Mouse (Mus musculus) forebrain, embryonic 10.5 days (tissue): Measurements from ENCODE around the gene Gm1123. TPM values are rescaled to one million over a fixed set of nuclear protein-coding genes. Genes with fewer than 3 reads are reported as not detected.

Source experiments
- DNase-seq: peaks from one replicate; pipeline ENCODE4 v3.0.0-alpha.2; 2017; ENCODE audit warnings: low spot score; ENCODE audit errors: extremely low spot score
- H3K27ac ChIP-seq: fragments of 300-500 bp; sonication (generic); 2 replicates; pipeline ENCODE4 v1.5.1; 2016; ENCODE audit warnings: mild to moderate bottlenecking
- H3K27me3 ChIP-seq: fragments of 300-500 bp; sonication (generic); 2 replicates; pipeline ENCODE4 v1.6.1; 2016; ENCODE audit warnings: mild to moderate bottlenecking; ENCODE audit not compliant: poor library complexity, severe bottlenecking
- H3K36me3 ChIP-seq: fragments of 300-500 bp; sonication (generic); replicated peaks from 2 replicates; pipeline ENCODE4 v1.6.1; 2016; ENCODE audit warnings: mild to moderate bottlenecking, moderate library complexity
- H3K4me1 ChIP-seq: fragments of 300-500 bp; sonication (generic); 2 replicates; pipeline ENCODE4 v1.6.1; 2016
- H3K4me3 ChIP-seq: fragments of 300-500 bp; sonication (generic); 2 replicates; pipeline ENCODE4 v1.5.1; 2016; ENCODE audit warnings: mild to moderate bottlenecking, moderate library complexity
- H3K9me3 ChIP-seq: fragments of 300-500 bp; sonication (generic); 2 replicates; pipeline ENCODE4 v1.6.1; 2016; ENCODE audit warnings: mild to moderate bottlenecking, moderate library complexity
- WGBS: fragments of 180-500 bp; shearing (Covaris S2); methylation state at CpG from one replicate; pipeline ENCODE4 v1.1.7; 2016; 5-methylcytosine and 5-hydroxymethylcytosine counted together
- polyA plus RNA-seq: library from polyadenylated mRNA; unstranded; fragments of >200 nt; fragmentation: Nextera tagmentation; extraction: Ambion mirVana; gene quantifications from 2 replicates; pipeline ENCODE4 v1.2.1, GENCODE M21; 2016

The Gm1123 gene
- polyA plus RNA-seq, 1 experiment from 2014 or later, result not detected

GRCm38 (mm10) chr9:98961591-98962477 is 73.7 kb downstream of the Gm1123 start:
- H3K27me3 ChIP-seq, result peaks cover 100% of the 10 kb centered on the region
- no peak overlapping the region for H3K27ac ChIP-seq
- peaks cover 40% of the 10 kb centered on the region for H3K4me1 ChIP-seq
- 2% methylated on average over 22 of the region's 22 CpGs for WGBS
- no peaks in the 10 kb centered on the region for H3K9me3 ChIP-seq
- no peak overlapping the region for H3K4me3 ChIP-seq
- no peaks in the 10 kb centered on the region for H3K36me3 ChIP-seq
- no peak for DNase-seq

- DNase-seq, result no peak
- peaks cover 100% of the 10 kb centered on the region for H3K27me3 ChIP-seq
- peaks cover 50% of the 10 kb centered on the region for H3K4me1 ChIP-seq
- H3K9me3 ChIP-seq, result no peaks in the 10 kb centered on the region
- no peaks in the 10 kb centered on the region for H3K36me3 ChIP-seq
- H3K4me3 ChIP-seq, result no peak overlapping the region
- 15% methylated on average over 5 of the region's 5 CpGs for WGBS
- no peak overlapping the region for H3K27ac ChIP-seq
These were observed 75.2 kb downstream of the Gm1123 start for GRCm38 (mm10) chr9:98960348-98960747.

GRCm38 (mm10) chr9:98959851-98960250 is 75.7 kb downstream of the Gm1123 start:
- Histone ChIP-seq H3K9me3 (no peaks in the 10 kb centered on the region), H3K4me3 (no peak overlapping the region), H3K36me3 (no peaks in the 10 kb centered on the region), H3K27ac (no peak overlapping the region), H3K27me3 (peaks cover 100% of the 10 kb centered on the region), H3K4me1 (peaks cover 50% of the 10 kb centered on the region)
- no peak for DNase-seq
- WGBS, result 27% methylated on average over 3 of the region's 3 CpGs

- DNase-seq, result no peak
- Histone ChIP-seq H3K36me3 (no peaks in the 10 kb centered on the region), H3K9me3 (no peaks in the 10 kb centered on the region), H3K4me3 (0 out of 2 replicates have a peak overlapping the region, but pooled peaks have one; percentile 3), H3K4me1 (peaks cover 53% of the 10 kb centered on the region), H3K27me3 (peaks cover 100% of the 10 kb centered on the region), H3K27ac (no peak overlapping the region)
- WGBS, result 4% methylated on average over 6 of the region's 6 CpGs
These were observed 76.9 kb downstream of the Gm1123 start for GRCm38 (mm10) chr9:98958628-98959027.

- Histone ChIP-seq H3K4me3 (peak overlapping the region; percentile 62), H3K4me1 (peaks cover 47% of the 10 kb centered on the region)
- WGBS, result under 1% methylated on average over 23 of the region's 23 CpGs
These were observed 77.7 kb downstream of the Gm1123 start for GRCm38 (mm10) chr9:98957751-98958351.

More at GRCm38 (mm10) chr9:98957751-98958351, 77.7 kb downstream of the Gm1123 start:
- no peak overlapping the region for H3K27ac ChIP-seq
- DNase-seq, result peak; percentile 38
- no peaks in the 10 kb centered on the region for H3K9me3 ChIP-seq
- peaks cover 100% of the 10 kb centered on the region for H3K27me3 ChIP-seq
- no peaks in the 10 kb centered on the region for H3K36me3 ChIP-seq

Other genes with a start within 250 kb of the Gm1123 start
- 0.16 TPM in 1 of 2 replicates, not detected in the other for gene Prr23a1, start 193.2 kb downstream of the Gm1123 start, polyA plus RNA-seq
- gene Prr23a2, start 179.2 kb downstream of the Gm1123 start, polyA plus RNA-seq, result not detected in 2 replicates
- 0.09 and 0.10 TPM in 2 replicates for gene Prr23a3, start 170.9 kb downstream of the Gm1123 start, polyA plus RNA-seq
- not detected in 2 replicates for gene 7420426K07Rik, start 132.6 kb downstream of the Gm1123 start, polyA plus RNA-seq
- gene Foxl2, start 80.4 kb downstream of the Gm1123 start, polyA plus RNA-seq, result 0.98 and 1.1 TPM in 2 replicates
- gene Faim, start 49.3 kb downstream of the Gm1123 start, polyA plus RNA-seq, result 69.0 and 71.3 TPM in 2 replicates
- gene Pik3cb, start 104.9 kb upstream of the Gm1123 start, polyA plus RNA-seq, result 1.9 and 2.2 TPM in 2 replicates
- gene Faiml, start 201.5 kb upstream of the Gm1123 start, polyA plus RNA-seq, result not detected in 2 replicates
- 39.3 and 40.3 TPM in 2 replicates for gene Cep70, start 207.7 kb upstream of the Gm1123 start, polyA plus RNA-seq